In genomic region chr19:44304851-44305510, GRCm38 (mm10) we compare ENCODE assay signal across 13 mouse cellular contexts. TPM values are rescaled to one million over a fixed set of nuclear protein-coding genes. Genes with fewer than 3 reads are reported as not detected.
DNase-seq lines count a peak whose midpoint lies in the region; ATAC-seq and TF ChIP-seq lines count a peak whose summit lies in the region.
"Had no signal": no experiment of that assay in that cellular context is flagged by ENCODE, and none has a peak within 500 bp of the region (broad histone marks: within the 10 kb centered on the region; RNA-seq: fewer than 3 reads in every experiment).

No protein-coding gene starts in this region.

- H3K4me3 ChIP-seq in intestine, embryonic 14.5 days (ENCODE audit: low read depth, low read length): no peak overlapping the region
- no peak overlapping the region for H3K4me3 ChIP-seq in intestine, embryonic 16.5 days (ENCODE audit: low read length)
- H3K4me3 ChIP-seq in midbrain, embryonic 11.5 days (ENCODE audit: low read depth, low read length): no peak overlapping the region
- no peak overlapping the region for H3K4me3 ChIP-seq in midbrain, postnatal 0 days (ENCODE audit: low read depth, low read length)
- H3K4me3 ChIP-seq in embryonic facial prominence, embryonic 14.5 days (ENCODE audit: low read depth, low read length): no peak overlapping the region
- H3K4me3 ChIP-seq: liver, embryonic 15.5 days; midbrain, embryonic 13.5 days; neural tube, embryonic 13.5 days had no signal

- no peak for TF ChIP-seq CTCF in midbrain, postnatal 0 days (IDR thresholded peaks at IDR 0.05)

- H3K9me3 ChIP-seq in intestine, embryonic 14.5 days (ENCODE audit: control insufficient read depth, low read length): no peaks in the 10 kb centered on the region
- H3K9me3 ChIP-seq in intestine, embryonic 16.5 days (ENCODE audit: control insufficient read depth, low read length): no peaks in the 10 kb centered on the region
- H3K9me3 ChIP-seq in midbrain, embryonic 11.5 days (ENCODE audit: control insufficient read depth, low read length): no peaks in the 10 kb centered on the region
- H3K9me3 ChIP-seq in midbrain, postnatal 0 days (ENCODE audit: low read length): no peaks in the 10 kb centered on the region
- H3K9me3 ChIP-seq in embryonic facial prominence, embryonic 14.5 days (ENCODE audit: control insufficient read depth, low read length): no peaks in the 10 kb centered on the region
- H3K9me3 ChIP-seq: liver, embryonic 15.5 days; midbrain, embryonic 13.5 days; neural tube, embryonic 13.5 days had no signal

- DNase-seq in intestine, embryonic 14.5 days (ENCODE audit: low spot score): peak; percentile 50
- peak; percentile 81 for DNase-seq in midbrain, embryonic 11.5 days (ENCODE audit: low spot score, missing footprints)
- no peak for DNase-seq in midbrain, postnatal 0 days (ENCODE audit: low spot score)
- DNase-seq in embryonic facial prominence, embryonic 14.5 days (ENCODE audit: low spot score): no peak
- DNase-seq in urinary bladder, adult 18-20 months (ENCODE audit: low spot score in 2 of 2): no peak
- DNase-seq in ovary, adult 18-20 months (ENCODE audit: low spot score): no peak
- DNase-seq: adrenal gland, postnatal 14 days; kidney, adult 18-20 months; right cerebral cortex, postnatal 14 days had no signal

- 88% methylated on average over 16 of the region's 16 CpGs for WGBS in intestine, embryonic 14.5 days
- WGBS in intestine, embryonic 16.5 days: 85% methylated on average over 16 of the region's 16 CpGs
- 94% methylated on average over 16 of the region's 16 CpGs for WGBS in midbrain, embryonic 11.5 days
- 83% methylated on average over 16 of the region's 16 CpGs for WGBS in midbrain, postnatal 0 days
- 83% methylated on average over 16 of the region's 16 CpGs for WGBS in embryonic facial prominence, embryonic 14.5 days

- peaks cover 91% of the 10 kb centered on the region for H3K36me3 ChIP-seq in intestine, embryonic 14.5 days (ENCODE audit: control insufficient read depth, insufficient read depth, low read length)
- peaks cover 33% of the 10 kb centered on the region for H3K36me3 ChIP-seq in intestine, embryonic 16.5 days (ENCODE audit: control insufficient read depth, insufficient read depth, low read length)
- peaks cover 50% of the 10 kb centered on the region for H3K36me3 ChIP-seq in midbrain, embryonic 11.5 days (ENCODE audit: control insufficient read depth, insufficient read depth, low read length)
- peaks cover 63% of the 10 kb centered on the region for H3K36me3 ChIP-seq in midbrain, postnatal 0 days (ENCODE audit: insufficient read depth, low read length)
- H3K36me3 ChIP-seq in embryonic facial prominence, embryonic 14.5 days (ENCODE audit: control insufficient read depth, insufficient read depth, low read length): peaks cover 87% of the 10 kb centered on the region

- no peak for ATAC-seq in intestine, embryonic 14.5 days (replicated peaks; ENCODE audit: low FRiP score, low TSS enrichment, low read depth)
- no peak for ATAC-seq in intestine, embryonic 16.5 days
- no peak for ATAC-seq in midbrain, embryonic 11.5 days (ENCODE audit: low FRiP score)
- no peak for ATAC-seq in midbrain, postnatal 0 days (ENCODE audit: low FRiP score)
- ATAC-seq in embryonic facial prominence, embryonic 14.5 days (ENCODE audit: low read depth): no peak
- ATAC-seq: midbrain, embryonic 13.5 days had no signal

- no peak overlapping the region for H3K27ac ChIP-seq in intestine, embryonic 14.5 days (ENCODE audit: low read depth)
- no peak overlapping the region; the same call in 1 of the 2 replicates for H3K27ac ChIP-seq in intestine, embryonic 16.5 days (ENCODE audit: low read length)
- no peak overlapping the region for H3K27ac ChIP-seq in midbrain, embryonic 11.5 days (ENCODE audit: low read depth, low read length)
- no peak overlapping the region for H3K27ac ChIP-seq in midbrain, postnatal 0 days (ENCODE audit: low read depth, low read length)
- H3K27ac ChIP-seq in embryonic facial prominence, embryonic 14.5 days (replicated peaks; ENCODE audit: low read depth, low read length): no peak overlapping the region
- H3K27ac ChIP-seq: liver, embryonic 15.5 days; midbrain, embryonic 13.5 days; neural tube, embryonic 13.5 days had no signal

- no peak overlapping the region for H3K9ac ChIP-seq in intestine, embryonic 14.5 days (ENCODE audit: low read length)
- H3K9ac ChIP-seq in intestine, embryonic 16.5 days (ENCODE audit: low read depth, low read length): no peak overlapping the region
- H3K9ac ChIP-seq in midbrain, embryonic 11.5 days (ENCODE audit: low read length): no peak overlapping the region
- H3K9ac ChIP-seq in midbrain, postnatal 0 days (replicated peaks; ENCODE audit: low read length, poor library complexity, severe bottlenecking): no peak overlapping the region
- H3K9ac ChIP-seq in embryonic facial prominence, embryonic 14.5 days (ENCODE audit: low read depth, low read length): 0 out of 2 replicates have a peak overlapping the region, but pooled peaks have one; percentile 4
- H3K9ac ChIP-seq: liver, embryonic 15.5 days; midbrain, embryonic 13.5 days; neural tube, embryonic 13.5 days had no signal

- no peak overlapping the region for H3K4me2 ChIP-seq in intestine, embryonic 14.5 days (ENCODE audit: low read length)
- H3K4me2 ChIP-seq in intestine, embryonic 16.5 days (ENCODE audit: low read depth, low read length): no peak overlapping the region
- H3K4me2 ChIP-seq in midbrain, embryonic 11.5 days: no peak overlapping the region
- no peak overlapping the region for H3K4me2 ChIP-seq in midbrain, postnatal 0 days (ENCODE audit: low read depth, low read length, poor library complexity, severe bottlenecking)
- H3K4me2 ChIP-seq in embryonic facial prominence, embryonic 14.5 days (ENCODE audit: low read depth, low read length): no peak overlapping the region
- H3K4me2 ChIP-seq: liver, embryonic 15.5 days; midbrain, embryonic 13.5 days; neural tube, embryonic 13.5 days had no signal

- peaks cover 23% of the 10 kb centered on the region; the same call in 1 of the 2 replicates for H3K4me1 ChIP-seq in intestine, embryonic 14.5 days (replicated peaks; ENCODE audit: control insufficient read depth, insufficient read depth, low read length)
- H3K4me1 ChIP-seq in intestine, embryonic 16.5 days (ENCODE audit: control insufficient read depth, insufficient read depth, low read length): peaks cover 30% of the 10 kb centered on the region
- H3K4me1 ChIP-seq in midbrain, embryonic 11.5 days (ENCODE audit: control insufficient read depth, insufficient read depth, low read length): peaks cover 7% of the 10 kb centered on the region
- H3K4me1 ChIP-seq in midbrain, postnatal 0 days (ENCODE audit: insufficient read depth, low read length): no peaks in the 10 kb centered on the region
- peaks cover under 1% of the 10 kb centered on the region for H3K4me1 ChIP-seq in embryonic facial prominence, embryonic 14.5 days (ENCODE audit: control insufficient read depth, insufficient read depth, low read length)

- no peaks in the 10 kb centered on the region for H3K27me3 ChIP-seq in intestine, embryonic 14.5 days (replicated peaks; ENCODE audit: control insufficient read depth, insufficient read depth, low read length)
- no peaks in the 10 kb centered on the region for H3K27me3 ChIP-seq in intestine, embryonic 16.5 days (replicated peaks; ENCODE audit: control insufficient read depth, insufficient read depth, low read length)
- H3K27me3 ChIP-seq in midbrain, embryonic 11.5 days (ENCODE audit: control insufficient read depth, insufficient read depth, low read length): no peaks in the 10 kb centered on the region
- H3K27me3 ChIP-seq in midbrain, postnatal 0 days (ENCODE audit: insufficient read depth, low read length): no peaks in the 10 kb centered on the region
- H3K27me3 ChIP-seq in embryonic facial prominence, embryonic 14.5 days (replicated peaks; ENCODE audit: control insufficient read depth, insufficient read depth, low read length): no peaks in the 10 kb centered on the region
- H3K27me3 ChIP-seq: liver, embryonic 15.5 days; midbrain, embryonic 13.5 days; neural tube, embryonic 13.5 days had no signal

RNA-seq across cellular contexts. Expression of gene Scd2, which starts 11.5 kb away (rescaled TPM):
- polyA plus RNA-seq in intestine, embryonic 14.5 days (2014; fragmentation: Nextera tagmentation; extraction: Ambion mirVana): 341 and 386 TPM in 2 replicates
- 452 and 553 TPM in 2 replicates for polyA plus RNA-seq in intestine, embryonic 16.5 days (2015; fragmentation: Nextera tagmentation; extraction: Ambion mirVana)
- polyA plus RNA-seq in midbrain, embryonic 11.5 days (2014; fragmentation: Nextera tagmentation; extraction: Ambion mirVana): 353 and 358 TPM in 2 replicates
- 905 and 948 TPM in 2 replicates for total RNA-seq in midbrain, postnatal 0 days (2014; rRNA removed)
- 224 and 226 TPM in 2 replicates for polyA plus RNA-seq in midbrain, postnatal 0 days (2015; fragmentation: Nextera tagmentation; extraction: Ambion mirVana)
- polyA plus RNA-seq in embryonic facial prominence, embryonic 14.5 days (2014; fragmentation: Nextera tagmentation; extraction: Ambion mirVana): 212 and 224 TPM in 2 replicates

RNA-seq across cellular contexts. Expression of gene Scd4, which starts 27.9 kb away (rescaled TPM):
- polyA plus RNA-seq in intestine, embryonic 14.5 days (2014; fragmentation: Nextera tagmentation; extraction: Ambion mirVana): 0.08 and 0.20 TPM in 2 replicates
- 0.09 and 0.22 TPM in 2 replicates for polyA plus RNA-seq in intestine, embryonic 16.5 days (2015; fragmentation: Nextera tagmentation; extraction: Ambion mirVana)
- polyA plus RNA-seq in midbrain, embryonic 11.5 days (2014; fragmentation: Nextera tagmentation; extraction: Ambion mirVana): 0.06 TPM in 1 of 2 replicates, not detected in the other
- 0.33 and 0.44 TPM in 2 replicates for total RNA-seq in midbrain, postnatal 0 days (2014; rRNA removed)
- polyA plus RNA-seq in midbrain, postnatal 0 days (2015; fragmentation: Nextera tagmentation; extraction: Ambion mirVana): 0.17 TPM in 1 of 2 replicates, not detected in the other
- polyA plus RNA-seq in embryonic facial prominence, embryonic 14.5 days (2014; fragmentation: Nextera tagmentation; extraction: Ambion mirVana): 0.37 and 0.51 TPM in 2 replicates
- polyA plus RNA-seq: liver, embryonic 15.5 days had no signal

Comparison
In these comparisons a context has a peak if more than half of its experiments do, and no peak if none do; other contexts are left out.
1. DNase-seq: peak in intestine, embryonic 14.5 days (single experiment) and midbrain, embryonic 11.5 days (single experiment); none in midbrain, postnatal 0 days (single experiment), embryonic facial prominence, embryonic 14.5 days (single experiment), urinary bladder, adult 18-20 months (0 of 2) and ovary, adult 18-20 months (single experiment).